Mouse (Mus musculus) limb, embryonic 12.5 days (tissue): Measurements from ENCODE around the gene Prss50. TPM values are rescaled to one million over a fixed set of nuclear protein-coding genes. Genes with fewer than 3 reads are reported as not detected.

Experiments
- ATAC-seq: fragments of 200-750 bp; cut with Nextera tagmentation; 2 replicates; pipeline ENCODE4 v1.8.0; 2017; ENCODE audit warnings: low read depth, moderate TSS enrichment; ENCODE audit not compliant: insufficient number of reproducible peaks, insufficient read depth, low FRiP score, low TSS enrichment
- H3K27ac ChIP-seq: fragments of 300-500 bp; sonication (generic); 2 replicates; pipeline ENCODE4 v1.5.1; 2016; ENCODE audit warnings: mild to moderate bottlenecking, moderate library complexity
- H3K27me3 ChIP-seq: fragments of 300-500 bp; sonication (generic); 2 replicates; pipeline ENCODE4 v1.6.1; 2016; ENCODE audit warnings: mild to moderate bottlenecking, moderate library complexity
- H3K36me3 ChIP-seq: fragments of 300-500 bp; sonication (generic); 2 replicates; pipeline ENCODE4 v1.6.1; 2016; ENCODE audit warnings: mild to moderate bottlenecking, moderate library complexity
- H3K4me1 ChIP-seq: fragments of 300-500 bp; sonication (generic); replicated peaks from 2 replicates; pipeline ENCODE4 v1.6.1; 2016
- H3K4me2 ChIP-seq: fragments of 300-500 bp; sonication (generic); 2 replicates; pipeline ENCODE4 v1.6.1; 2016; ENCODE audit warnings: mild to moderate bottlenecking, moderate library complexity
- H3K4me3 ChIP-seq: fragments of 300-500 bp; sonication (generic); replicated peaks from 2 replicates; pipeline ENCODE4 v1.5.1; 2016; ENCODE audit warnings: mild to moderate bottlenecking
- H3K9ac ChIP-seq: fragments of 300-500 bp; sonication (generic); replicated peaks from 2 replicates; pipeline ENCODE4 v1.6.1; 2016; ENCODE audit warnings: mild to moderate bottlenecking, moderate library complexity
- H3K9me3 ChIP-seq: fragments of 300-500 bp; sonication (generic); 2 replicates; pipeline ENCODE4 v1.6.1; 2016; ENCODE audit warnings: mild to moderate bottlenecking, moderate library complexity
- WGBS: fragments of 180-500 bp; shearing (Covaris S2); methylation state at CpG from one replicate; pipeline ENCODE4 v1.1.7; 2016; 5-methylcytosine and 5-hydroxymethylcytosine counted together
- polyA plus RNA-seq: library from polyadenylated mRNA; unstranded; fragments of >200 nt; fragmentation: Nextera tagmentation; extraction: Ambion mirVana; gene quantifications from 2 replicates; pipeline ENCODE4 v1.2.1, GENCODE M21; 2016

The Prss50 gene
- polyA plus RNA-seq, 1 experiment from 2014 or later: 0.65 TPM

GRCm38 (mm10) chr9:110836112-110836511, 21.7 kb upstream of the Prss50 start:
- Histone ChIP-seq H3K4me3 (no peak overlapping the region), H3K4me2 (no peak overlapping the region), H3K27ac (no peak overlapping the region), H3K27me3 (no peaks in the 10 kb centered on the region), H3K9ac (no peak overlapping the region), H3K4me1 (peaks cover 7% of the 10 kb centered on the region), H3K36me3 (no peaks in the 10 kb centered on the region), H3K9me3 (no peaks in the 10 kb centered on the region)
- 74% methylated on average over 2 of the region's 2 CpGs for WGBS
- no peak for ATAC-seq

- no peak overlapping the region for H3K9ac ChIP-seq
- no peak overlapping the region for H3K4me2 ChIP-seq
- no peaks in the 10 kb centered on the region for H3K36me3 ChIP-seq
- no peak for ATAC-seq
- no peaks in the 10 kb centered on the region for H3K9me3 ChIP-seq
- WGBS: 85% methylated on average over 6 of the region's 6 CpGs
- H3K27ac ChIP-seq: no peak overlapping the region
- H3K4me3 ChIP-seq: no peak overlapping the region
- H3K27me3 ChIP-seq: no peaks in the 10 kb centered on the region
- H3K4me1 ChIP-seq: peaks cover 4% of the 10 kb centered on the region
Measured at GRCm38 (mm10) chr9:110840905-110841304, 16.9 kb upstream of the Prss50 start.

GRCm38 (mm10) chr9:110841438-110841837, 16.3 kb upstream of the Prss50 start:
- WGBS: 75% methylated on average over 2 of the region's 2 CpGs
- no peak overlapping the region for H3K9ac ChIP-seq
- H3K4me3 ChIP-seq: no peak overlapping the region

GRCm38 (mm10) chr9:110844206-110844605, 13.6 kb upstream of the Prss50 start, which contains the start of gene Prss46:
Gene Prss46 (plus strand): TSS chr9:110844506.
- Histone ChIP-seq H3K36me3 (no peaks in the 10 kb centered on the region), H3K27ac (no peak within 1 kb of the TSS), H3K4me3 (no peak within 1 kb of the TSS), H3K9me3 (no peaks in the 10 kb centered on the region), H3K9ac (no peak within 1 kb of the TSS), H3K27me3 (no peaks in the 10 kb centered on the region), H3K4me2 (no peak within 1 kb of the TSS), H3K4me1 (no peaks in the 10 kb centered on the region)
- ATAC-seq: no peak
- 81% methylated on average over 10 of the region's 10 CpGs for WGBS

More at GRCm38 (mm10) chr9:110841438-110841837, 16.3 kb upstream of the Prss50 start:
- no peaks in the 10 kb centered on the region for H3K4me1 ChIP-seq
- H3K9me3 ChIP-seq: no peaks in the 10 kb centered on the region
- no peak overlapping the region for H3K4me2 ChIP-seq
- no peaks in the 10 kb centered on the region for H3K36me3 ChIP-seq
- ATAC-seq: no peak
- H3K27me3 ChIP-seq: no peaks in the 10 kb centered on the region
- H3K27ac ChIP-seq: no peak overlapping the region

- Histone ChIP-seq H3K27me3 (no peaks in the 10 kb centered on the region), H3K36me3 (no peaks in the 10 kb centered on the region), H3K9me3 (no peaks in the 10 kb centered on the region), H3K4me2 (no peak overlapping the region), H3K9ac (no peak overlapping the region), H3K27ac (no peak overlapping the region), H3K4me1 (no peaks in the 10 kb centered on the region), H3K4me3 (no peak overlapping the region)
- 84% methylated on average over 7 of the region's 7 CpGs for WGBS
- no peak for ATAC-seq
Measured at GRCm38 (mm10) chr9:110849162-110849561, 8.6 kb upstream of the Prss50 start.

- Histone ChIP-seq H3K4me3 (no peak overlapping the region), H3K4me1 (peaks cover 16% of the 10 kb centered on the region), H3K36me3 (no peaks in the 10 kb centered on the region), H3K9ac (no peak overlapping the region), H3K27ac (no peak overlapping the region), H3K9me3 (no peaks in the 10 kb centered on the region), H3K4me2 (no peak overlapping the region), H3K27me3 (peaks cover 25% of the 10 kb centered on the region)
- WGBS: 70% methylated on average over 7 of the region's 7 CpGs
- ATAC-seq: no peak
Measured at GRCm38 (mm10) chr9:110855903-110856302, 1.9 kb upstream of the Prss50 start.

GRCm38 (mm10) chr9:110856920-110857319, 847 bp upstream of the Prss50 start:
- Histone ChIP-seq H3K4me3 (no peak overlapping the region), H3K36me3 (no peaks in the 10 kb centered on the region), H3K9me3 (no peaks in the 10 kb centered on the region), H3K27me3 (peaks cover 25% of the 10 kb centered on the region), H3K27ac (no peak overlapping the region), H3K4me1 (peaks cover 16% of the 10 kb centered on the region), H3K4me2 (no peak overlapping the region), H3K9ac (no peak overlapping the region)
- ATAC-seq: no peak
- WGBS: 57% methylated on average over 4 of the region's 4 CpGs

- no peak overlapping the region for H3K4me3 ChIP-seq
- WGBS: 13% methylated on average over 5 of the region's 5 CpGs
- peak overlapping the region; percentile 59; the same call in 1 of the 2 replicates for H3K4me2 ChIP-seq
- H3K27me3 ChIP-seq: peaks cover 25% of the 10 kb centered on the region
- no peaks in the 10 kb centered on the region for H3K36me3 ChIP-seq
- no peak overlapping the region for H3K9ac ChIP-seq
- ATAC-seq: no peak
- peaks cover 16% of the 10 kb centered on the region for H3K4me1 ChIP-seq
- no peaks in the 10 kb centered on the region for H3K9me3 ChIP-seq
- H3K27ac ChIP-seq: no peak overlapping the region
Measured at GRCm38 (mm10) chr9:110858523-110858922, 756 bp downstream of the Prss50 start.

- Histone ChIP-seq H3K4me2 (no peak overlapping the region), H3K27me3 (peaks cover 25% of the 10 kb centered on the region), H3K4me3 (no peak overlapping the region), H3K9me3 (no peaks in the 10 kb centered on the region), H3K27ac (no peak overlapping the region), H3K9ac (no peak overlapping the region), H3K4me1 (peaks cover 16% of the 10 kb centered on the region), H3K36me3 (no peaks in the 10 kb centered on the region)
- 76% methylated on average over 5 of the region's 5 CpGs for WGBS
- ATAC-seq: no peak
Measured at GRCm38 (mm10) chr9:110858967-110859596, 1.3 kb downstream of the Prss50 start.

GRCm38 (mm10) chr9:110871030-110871429, 13.3 kb downstream of the Prss50 start:
- no peak for ATAC-seq
- peaks cover 43% of the 10 kb centered on the region for H3K27me3 ChIP-seq
- peaks cover 26% of the 10 kb centered on the region for H3K4me1 ChIP-seq

GRCm38 (mm10) chr9:110873681-110874659, 16.2 kb downstream of the Prss50 start:
- H3K4me3 ChIP-seq: peak overlapping the region; percentile 32
- 10% methylated on average over 40 of the region's 40 CpGs for WGBS
- peak overlapping the region; percentile 63 for H3K4me2 ChIP-seq
- ATAC-seq: peak; percentile 18; the same call in 1 of the 2 replicates
- H3K36me3 ChIP-seq: no peaks in the 10 kb centered on the region
- H3K27me3 ChIP-seq: peaks cover 61% of the 10 kb centered on the region
- peak overlapping the region; percentile 52; the same call in 1 of the 2 replicates for H3K9ac ChIP-seq
- H3K27ac ChIP-seq: no peak overlapping the region
- H3K4me1 ChIP-seq: peaks cover 22% of the 10 kb centered on the region
- no peaks in the 10 kb centered on the region for H3K9me3 ChIP-seq

More at GRCm38 (mm10) chr9:110871030-110871429, 13.3 kb downstream of the Prss50 start:
- H3K9ac ChIP-seq: no peak overlapping the region
- no peak overlapping the region for H3K27ac ChIP-seq
- H3K4me2 ChIP-seq: no peak overlapping the region
- H3K4me3 ChIP-seq: no peak overlapping the region
- no peaks in the 10 kb centered on the region for H3K9me3 ChIP-seq
- no peaks in the 10 kb centered on the region for H3K36me3 ChIP-seq
- 19% methylated on average over 7 of the region's 7 CpGs for WGBS
